Mouse (Mus musculus) intestine, postnatal 0 days (tissue): ENCODE results near the gene Mrpl23. TPM values are rescaled to one million over a fixed set of nuclear protein-coding genes. Genes with fewer than 3 reads are reported as not detected.

Experiments used
- ATAC-seq: fragments of 200-750 bp; cut with Nextera tagmentation; 2 replicates; pipeline ENCODE4 v1.8.0; 2017; ENCODE audit warnings: mild to moderate bottlenecking, moderate TSS enrichment, moderate library complexity
- H3K27ac ChIP-seq: fragments of 300-500 bp; sonication (generic); 2 replicates; pipeline ENCODE4 v1.5.1; 2014; ENCODE audit warnings: mild to moderate bottlenecking, low read depth, low read length, moderate library complexity
- H3K27me3 ChIP-seq: fragments of 300-500 bp; sonication (generic); replicated peaks from 2 replicates; pipeline ENCODE4 v1.6.1; 2014; ENCODE audit warnings: low read length, mixed read lengths; ENCODE audit not compliant: control insufficient read depth, insufficient read depth
- H3K36me3 ChIP-seq: fragments of 300-500 bp; sonication (generic); 2 replicates; pipeline ENCODE4 v1.6.1; 2014; ENCODE audit warnings: mild to moderate bottlenecking, moderate library complexity; ENCODE audit not compliant: control insufficient read depth, insufficient read depth
- H3K4me1 ChIP-seq: fragments of 300-500 bp; sonication (generic); replicated peaks from 2 replicates; pipeline ENCODE4 v1.6.1; 2014; ENCODE audit warnings: antibody characterized with exemption, low read length, mixed read lengths; ENCODE audit not compliant: control insufficient read depth, insufficient read depth
- H3K4me2 ChIP-seq: fragments of 300-500 bp; sonication (generic); replicated peaks from 2 replicates; pipeline ENCODE4 v1.6.1; 2014; ENCODE audit warnings: low read depth, mild to moderate bottlenecking, moderate library complexity
- H3K4me3 ChIP-seq: fragments of 300-500 bp; sonication (generic); 2 replicates; pipeline ENCODE4 v1.5.1; 2014; ENCODE audit warnings: low read depth, low read length
- H3K9ac ChIP-seq: fragments of 300-500 bp; sonication (generic); 2 replicates; pipeline ENCODE4 v1.6.1; 2014; ENCODE audit warnings: mild to moderate bottlenecking, low read depth, low read length
- H3K9me3 ChIP-seq: fragments of 300-500 bp; sonication (generic); 2 replicates; pipeline ENCODE4 v1.6.1; 2016; ENCODE audit warnings: mixed run types; ENCODE audit not compliant: control insufficient read depth
- CTCF ChIP-seq: sonication (generic); IDR thresholded peaks from 2 replicates; pipeline ENCODE4 v1.5.1; 2016; ENCODE audit warnings: low read depth, mild to moderate bottlenecking, control low read depth, antibody characterized with exemption, moderate library complexity
- WGBS: fragments of 180-500 bp; shearing (Covaris S2); extraction: QIAGEN DNeasy Blood & Tissue Kit; methylation state at CpG from one replicate; pipeline ENCODE4 v1.1.7; 2014; 5-methylcytosine and 5-hydroxymethylcytosine counted together
- polyA plus RNA-seq: library from polyadenylated mRNA; unstranded; fragments of >200 nt; fragmentation: Nextera tagmentation; extraction: Ambion mirVana; gene quantifications from 2 replicates; pipeline ENCODE4 v1.2.1, GENCODE M21; 2015

Gene Mrpl23
- polyA plus RNA-seq, 1 experiment from 2014 or later, result 26.7 TPM

DNA sequence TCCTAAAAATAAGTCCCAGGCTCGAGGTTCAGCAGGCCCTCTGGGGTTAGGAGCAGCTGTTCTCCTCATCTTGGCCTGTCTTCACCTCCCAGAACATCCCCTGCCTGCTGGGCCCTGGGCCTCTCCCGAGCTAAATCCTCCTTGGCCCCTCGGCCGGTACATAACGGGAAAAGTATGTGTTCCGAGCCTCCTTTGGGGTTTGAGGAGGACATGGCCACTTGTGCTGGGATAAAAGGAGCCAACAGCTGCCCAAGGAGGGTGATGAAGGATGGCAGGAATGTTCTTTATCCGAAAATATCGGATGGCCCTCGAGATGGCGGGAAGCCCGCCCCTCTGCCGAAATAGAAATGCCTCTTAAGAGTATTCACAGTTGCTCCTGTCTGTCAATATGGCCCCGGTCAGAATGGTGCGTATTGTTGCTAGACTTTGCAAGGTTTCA, 18.5 kb downstream of the Mrpl23 start:
- ATAC-seq, result no peak
- TF ChIP-seq CTCF, result no peak
- no peaks in the 10 kb centered on the region for H3K36me3 ChIP-seq
- H3K9me3 ChIP-seq, result no peaks in the 10 kb centered on the region
- H3K9ac ChIP-seq, result no peak overlapping the region
- WGBS, result 84% methylated on average over 14 of the region's 14 CpGs
- no peak overlapping the region for H3K27ac ChIP-seq
- H3K4me3 ChIP-seq, result no peak overlapping the region
- peaks cover 11% of the 10 kb centered on the region for H3K4me1 ChIP-seq
- no peak overlapping the region for H3K4me2 ChIP-seq
- H3K27me3 ChIP-seq, result no peaks in the 10 kb centered on the region

DNA sequence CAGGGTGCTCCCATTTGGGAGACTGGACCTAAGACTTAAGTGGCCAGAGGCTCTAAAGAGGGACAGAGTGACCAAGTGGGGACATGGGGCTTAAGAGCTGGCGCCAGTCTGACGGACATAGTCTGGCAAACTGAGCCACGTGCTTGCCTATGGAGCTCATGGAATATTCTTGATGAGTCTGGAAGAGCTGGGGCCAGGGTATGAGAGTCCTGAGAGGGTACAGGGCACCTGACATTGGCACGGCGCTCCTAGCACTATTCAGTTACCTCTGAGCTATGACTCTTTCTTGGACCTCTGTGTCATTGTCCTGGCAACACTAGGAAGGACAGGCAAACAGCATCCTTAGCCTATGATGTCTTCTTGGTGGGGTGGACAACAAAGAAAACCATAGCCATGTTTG, 19.2 kb downstream of the Mrpl23 start:
- peaks cover 11% of the 10 kb centered on the region for H3K4me1 ChIP-seq
- H3K4me3 ChIP-seq, result no peak overlapping the region
- no peaks in the 10 kb centered on the region for H3K9me3 ChIP-seq
- no peak overlapping the region for H3K9ac ChIP-seq
- WGBS, result 98% methylated on average over 5 of the region's 5 CpGs
- no peak for TF ChIP-seq CTCF
- no peaks in the 10 kb centered on the region for H3K27me3 ChIP-seq
- no peak overlapping the region for H3K27ac ChIP-seq
- H3K4me2 ChIP-seq, result no peak overlapping the region
- H3K36me3 ChIP-seq, result no peaks in the 10 kb centered on the region
- ATAC-seq, result no peak

- H3K27me3 ChIP-seq, result no peaks in the 10 kb centered on the region
- 47% methylated on average over 13 of the region's 13 CpGs for WGBS
- H3K36me3 ChIP-seq, result no peaks in the 10 kb centered on the region
- no peak overlapping the region for H3K4me3 ChIP-seq
- H3K9me3 ChIP-seq, result no peaks in the 10 kb centered on the region
- H3K4me2 ChIP-seq, result no peak overlapping the region
- H3K4me1 ChIP-seq, result peaks cover 14% of the 10 kb centered on the region
- peak; percentile 65 for TF ChIP-seq CTCF
- no peak for ATAC-seq
- no peak overlapping the region for H3K27ac ChIP-seq
- no peak overlapping the region for H3K9ac ChIP-seq
These were observed 20.3 kb downstream of the Mrpl23 start for GRCm38 (mm10) chr7:142552591-142553416.

DNA sequence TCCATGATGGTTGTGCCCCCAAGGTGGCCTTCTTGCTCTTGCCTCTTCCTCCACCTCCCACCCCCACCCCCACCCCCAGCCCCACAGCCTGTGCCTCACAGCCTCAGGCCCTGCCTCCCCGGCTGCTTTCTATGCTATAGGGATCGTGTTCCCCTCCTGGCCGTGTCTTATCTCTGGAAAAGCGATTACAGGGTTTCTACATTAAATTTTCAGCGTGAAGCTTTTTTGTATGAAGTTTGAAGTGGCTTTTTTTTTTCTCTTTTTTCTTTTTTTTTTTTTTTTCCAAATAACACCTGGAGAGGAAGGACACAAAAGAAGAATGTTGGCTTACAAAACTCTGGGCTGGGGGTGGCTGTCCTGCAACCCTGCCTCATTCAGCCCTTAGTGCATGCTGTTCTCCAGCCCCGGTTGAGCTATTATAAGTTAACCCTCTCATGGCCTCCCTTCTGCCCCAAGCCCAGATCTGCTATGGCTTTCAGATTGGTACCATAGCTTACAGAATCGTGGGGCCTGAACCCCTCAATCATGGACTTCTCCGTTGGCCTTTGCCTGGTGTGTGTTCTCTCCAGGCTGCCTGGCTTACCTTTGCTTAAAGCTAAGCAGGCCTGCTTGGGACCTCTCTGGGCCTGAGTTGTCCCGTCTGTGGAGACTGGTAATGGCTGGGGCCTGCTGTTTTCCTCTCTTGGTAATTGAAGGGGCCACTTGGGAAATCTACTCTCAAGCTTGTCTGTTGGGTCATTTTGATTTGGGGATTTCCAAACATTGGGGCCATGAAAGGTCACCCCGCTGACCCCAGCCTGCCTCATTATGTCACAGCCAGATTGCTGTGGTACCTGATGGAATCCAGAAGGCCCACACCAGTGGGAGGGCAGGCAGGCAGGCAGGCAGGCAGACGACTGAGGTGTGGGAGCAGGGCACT, 21.2 kb downstream of the Mrpl23 start:
- WGBS, result 34% methylated on average over 11 of the region's 11 CpGs
- no peaks in the 10 kb centered on the region for H3K27me3 ChIP-seq
- H3K4me1 ChIP-seq, result peaks cover 15% of the 10 kb centered on the region
- no peak for ATAC-seq
- no peaks in the 10 kb centered on the region for H3K9me3 ChIP-seq
- no peak overlapping the region for H3K27ac ChIP-seq
- H3K4me2 ChIP-seq, result no peak overlapping the region
- no peak overlapping the region for H3K9ac ChIP-seq
- TF ChIP-seq CTCF, result no peak
- H3K4me3 ChIP-seq, result no peak overlapping the region
- H3K36me3 ChIP-seq, result no peaks in the 10 kb centered on the region

DNA sequence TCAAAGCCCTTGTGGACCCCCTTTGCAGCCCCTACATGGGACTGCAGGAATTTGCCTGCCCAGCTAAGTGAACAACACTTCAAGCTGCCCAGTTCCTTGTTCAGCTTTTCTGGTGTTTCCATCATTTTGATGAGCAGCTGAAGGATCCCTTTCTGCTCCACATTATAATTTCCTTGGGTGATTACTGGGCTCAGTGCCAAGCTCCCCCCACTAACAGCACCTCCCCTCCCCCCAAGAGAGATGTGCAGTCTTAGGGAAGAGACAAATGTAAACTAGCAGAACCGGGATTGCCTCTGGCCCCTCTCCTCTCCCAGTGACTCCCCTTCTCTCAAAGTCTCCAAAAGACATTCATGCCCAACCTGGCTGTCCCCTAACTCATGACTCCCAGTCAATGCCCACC, 22.1 kb downstream of the Mrpl23 start:
- WGBS, result 5% methylated on average over 1 of the region's 1 CpGs
- no peaks in the 10 kb centered on the region for H3K9me3 ChIP-seq
- no peak overlapping the region for H3K4me2 ChIP-seq
- no peaks in the 10 kb centered on the region for H3K27me3 ChIP-seq
- H3K4me3 ChIP-seq, result no peak overlapping the region
- H3K27ac ChIP-seq, result no peak overlapping the region
- no peak for ATAC-seq
- peaks cover 15% of the 10 kb centered on the region for H3K4me1 ChIP-seq
- no peak for TF ChIP-seq CTCF
- no peak overlapping the region for H3K9ac ChIP-seq
- no peaks in the 10 kb centered on the region for H3K36me3 ChIP-seq

GRCm38 (mm10) chr7:142555366-142556088, 23.0 kb downstream of the Mrpl23 start:
- WGBS, result 86% methylated on average over 8 of the region's 8 CpGs
- no peak for ATAC-seq
- Histone ChIP-seq H3K27me3 (no peaks in the 10 kb centered on the region), H3K4me3 (no peak overlapping the region), H3K9ac (no peak overlapping the region), H3K9me3 (no peaks in the 10 kb centered on the region), H3K27ac (no peak overlapping the region), H3K4me1 (peaks cover 15% of the 10 kb centered on the region), H3K4me2 (no peak overlapping the region), H3K36me3 (no peaks in the 10 kb centered on the region)
- TF ChIP-seq CTCF, result peak; percentile 54
